Mouse (Mus musculus): ENCODE results near the gene Prkd1.

- TF ChIP-seq CTCF (IDR thresholded peaks at IDR 0.05; ENCODE audit: low read depth, low read length) (no peak), GATA1 (IDR thresholded peaks at IDR 0.05; ENCODE audit: borderline replicate concordance, low read length) (no peak), TAL1 (conservative IDR thresholded peaks at IDR 0.05; ENCODE audit: low read depth, low read length) (no peak), POLR2AphosphoS5 (IDR thresholded peaks at IDR 0.05; ENCODE audit: insufficient replicate concordance, low read depth, low read length) (no peak)
These were observed 51.4 kb downstream of the Prkd1 start for GRCm38 (mm10) chr12:50597467-50597866.

Data from G1E (cell line).